Mouse (Mus musculus) liver (tissue): ENCODE results near the gene Rac2.

Source experiments
- DNase-seq: peaks from one replicate; pipeline ENCODE4 v3.0.0-alpha.2; 2020; ENCODE audit warnings: mixed read lengths

Gene Rac2

GRCm38 (mm10) chr15:78518221-78518620, 54.4 kb downstream of the Rac2 start:
- no peak for DNase-seq

- no peak for DNase-seq
Measured at GRCm38 (mm10) chr15:78515759-78516158, 56.8 kb downstream of the Rac2 start.

- peak; percentile 72 for DNase-seq
Measured at GRCm38 (mm10) chr15:78514393-78515146, 58.0 kb downstream of the Rac2 start.

GRCm38 (mm10) chr15:78513019-78513418, 59.6 kb downstream of the Rac2 start:
- DNase-seq: no peak

GRCm38 (mm10) chr15:78511951-78512350, 60.6 kb downstream of the Rac2 start:
- DNase-seq: peak; percentile 34

GRCm38 (mm10) chr15:78510736-78511135, 61.8 kb downstream of the Rac2 start:
- no peak for DNase-seq

- no peak for DNase-seq
Measured at GRCm38 (mm10) chr15:78510121-78510576, 62.4 kb downstream of the Rac2 start.

- no peak for DNase-seq
Measured at GRCm38 (mm10) chr15:78509297-78509899, 63.2 kb downstream of the Rac2 start.
